Mouse (Mus musculus): ENCODE results near the gene Bik.

DNA sequence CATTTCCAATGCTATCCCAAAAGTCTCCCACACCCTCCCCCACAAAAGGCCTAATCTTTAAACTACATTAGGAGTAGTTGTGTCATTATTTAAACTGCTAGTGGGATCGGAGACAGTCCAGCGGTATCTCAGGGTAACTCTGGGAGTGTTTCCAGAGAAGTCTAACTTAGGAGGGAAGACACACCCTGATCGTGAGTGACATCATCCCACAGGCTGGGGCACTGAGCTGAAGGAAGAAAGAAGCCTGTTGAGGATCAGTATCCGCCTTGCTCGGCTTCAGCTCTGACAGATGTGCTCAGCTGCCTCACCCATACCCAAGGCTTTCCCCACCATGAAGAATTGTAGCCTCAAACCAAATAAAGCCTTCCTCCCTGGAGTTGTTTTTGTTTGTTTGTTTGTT, 34.8 kb upstream of the Bik start:
- TF ChIP-seq POLR2A (IDR thresholded peaks at IDR 0.05; ENCODE audit: low read depth, low read length) (no peak), CTCF (IDR thresholded peaks at IDR 0.05; ENCODE audit: extremely low read depth, insufficient read depth, insufficient read length, insufficient replicate concordance) (no peak)
